Mouse (Mus musculus): ENCODE results near the gene Comtd1.

Gene Comtd1

GRCm38 (mm10) chr14:21831830-21832403, 16.9 kb downstream of the Comtd1 start:
- no peak for DNase-seq (ENCODE audit: low spot score)

GRCm38 (mm10) chr14:21830876-21831767, 17.7 kb downstream of the Comtd1 start:
- peak; percentile 97 for DNase-seq (ENCODE audit: low spot score)

- DNase-seq (ENCODE audit: low spot score), result no peak
These were observed 22.8 kb downstream of the Comtd1 start for GRCm38 (mm10) chr14:21825786-21826491.

- DNase-seq (ENCODE audit: low spot score), result no peak
These were observed 23.8 kb downstream of the Comtd1 start, which contains the start of gene Vdac2 for GRCm38 (mm10) chr14:21824938-21825337. Gene Vdac2 (plus strand): TSS chr14:21825238.

GRCm38 (mm10) chr14:21823897-21824296, 24.9 kb downstream of the Comtd1 start:
- DNase-seq (ENCODE audit: low spot score), result no peak

- DNase-seq (ENCODE audit: low spot score), result peak; percentile 77
These were observed 25.9 kb downstream of the Comtd1 start for GRCm38 (mm10) chr14:21822795-21823374.

- DNase-seq (ENCODE audit: low spot score), result no peak
These were observed 26.5 kb downstream of the Comtd1 start for GRCm38 (mm10) chr14:21822307-21822706.

GRCm38 (mm10) chr14:21820880-21821505, 27.8 kb downstream of the Comtd1 start:
- no peak for DNase-seq (ENCODE audit: low spot score)

- no peak for DNase-seq (ENCODE audit: low spot score)
These were observed 31.3 kb downstream of the Comtd1 start for GRCm38 (mm10) chr14:21817453-21817852.

GRCm38 (mm10) chr14:21816255-21816654, 32.5 kb downstream of the Comtd1 start:
- DNase-seq (ENCODE audit: low spot score), result no peak

- DNase-seq (ENCODE audit: low spot score), result no peak
These were observed 34.2 kb downstream of the Comtd1 start for GRCm38 (mm10) chr14:21814606-21815005.

- no peak for DNase-seq (ENCODE audit: low spot score)
These were observed 34.9 kb downstream of the Comtd1 start for GRCm38 (mm10) chr14:21813847-21814246.

- no peak for DNase-seq (ENCODE audit: low spot score)
These were observed 35.6 kb downstream of the Comtd1 start for GRCm38 (mm10) chr14:21813216-21813615.

GRCm38 (mm10) chr14:21812590-21813162, 36.1 kb downstream of the Comtd1 start:
- DNase-seq (ENCODE audit: low spot score), result peak; percentile 75

GRCm38 (mm10) chr14:21811744-21812393, 36.9 kb downstream of the Comtd1 start:
- no peak for DNase-seq (ENCODE audit: low spot score)

GRCm38 (mm10) chr14:21811301-21811700, 37.5 kb downstream of the Comtd1 start:
- DNase-seq (ENCODE audit: low spot score), result no peak

- no peak for DNase-seq (ENCODE audit: low spot score)
These were observed 39.4 kb downstream of the Comtd1 start for GRCm38 (mm10) chr14:21809418-21809817.

- DNase-seq (ENCODE audit: low spot score), result peak; percentile 40
These were observed 40.4 kb downstream of the Comtd1 start for GRCm38 (mm10) chr14:21808208-21808922.

- DNase-seq (ENCODE audit: low spot score), result peak; percentile 61
These were observed 42.1 kb downstream of the Comtd1 start for GRCm38 (mm10) chr14:21806631-21807160.

- DNase-seq (ENCODE audit: low spot score), result no peak
These were observed 42.6 kb downstream of the Comtd1 start for GRCm38 (mm10) chr14:21806203-21806602.
